Mouse (Mus musculus) heart, adult 2 months (tissue): ENCODE measurements around the gene Otogl.

ENCODE experiments used
- CTCF ChIP-seq: fragments of 200-600 bp; IDR thresholded peaks from 2 replicates; pipeline ENCODE4 v1.8.1; 2022; ENCODE audit warnings: antibody characterized with exemption, mild to moderate bottlenecking, moderate library complexity
- EP300 ChIP-seq: fragments of 200-500 bp; IDR thresholded peaks from 2 replicates; pipeline ENCODE4 v1.6.1; 2011; ENCODE audit warnings: low read depth, low read length, control low read depth; ENCODE audit not compliant: insufficient read depth

DNA sequence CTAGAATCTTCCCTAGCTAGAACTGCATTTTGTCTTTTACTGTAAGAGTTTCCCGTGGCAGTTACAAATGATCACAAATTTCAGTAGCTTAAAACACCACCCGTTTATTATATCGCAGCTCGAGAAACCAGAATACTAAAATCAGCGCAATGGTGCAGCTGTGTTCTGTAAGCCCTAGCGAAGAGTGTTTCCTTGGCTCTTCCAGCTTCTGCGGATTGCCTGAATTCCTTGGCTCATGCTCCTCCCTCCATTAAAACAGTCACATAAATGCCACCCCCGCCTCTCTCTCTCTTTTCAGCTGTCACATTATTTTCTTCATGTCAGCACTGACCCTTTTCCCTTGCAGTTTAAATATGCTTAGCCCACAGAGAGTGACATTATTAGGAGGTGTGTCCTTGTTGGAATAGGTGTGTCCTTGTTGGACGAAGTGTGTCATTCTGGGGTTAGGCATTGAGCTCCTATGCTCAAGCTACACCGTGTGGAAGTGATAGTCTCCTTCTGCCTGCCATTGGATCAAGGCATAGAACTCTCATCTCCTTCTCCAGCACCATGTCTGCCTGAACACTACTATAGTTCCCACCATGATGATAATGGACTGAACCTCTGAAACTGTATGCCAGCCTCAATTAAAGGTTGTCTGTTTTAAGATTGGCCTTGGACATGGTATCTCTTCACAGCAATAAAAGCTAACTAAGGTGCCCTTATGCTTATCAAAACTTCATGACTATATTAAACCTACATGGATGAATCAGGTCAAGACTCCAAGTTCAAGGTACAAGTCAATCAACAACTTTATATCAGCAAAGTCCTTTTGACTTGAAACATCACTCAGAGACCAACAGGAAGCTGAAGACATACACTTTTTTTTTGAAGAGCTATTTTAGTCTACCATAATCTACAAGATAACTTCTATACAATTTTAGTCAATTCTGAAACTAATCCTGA lies 116.8 kb downstream of the Otogl start:
- no peak for TF ChIP-seq CTCF
- no peak for TF ChIP-seq EP300
